ENCODE assay signal across 18 mouse cellular contexts in the genomic region with DNA sequence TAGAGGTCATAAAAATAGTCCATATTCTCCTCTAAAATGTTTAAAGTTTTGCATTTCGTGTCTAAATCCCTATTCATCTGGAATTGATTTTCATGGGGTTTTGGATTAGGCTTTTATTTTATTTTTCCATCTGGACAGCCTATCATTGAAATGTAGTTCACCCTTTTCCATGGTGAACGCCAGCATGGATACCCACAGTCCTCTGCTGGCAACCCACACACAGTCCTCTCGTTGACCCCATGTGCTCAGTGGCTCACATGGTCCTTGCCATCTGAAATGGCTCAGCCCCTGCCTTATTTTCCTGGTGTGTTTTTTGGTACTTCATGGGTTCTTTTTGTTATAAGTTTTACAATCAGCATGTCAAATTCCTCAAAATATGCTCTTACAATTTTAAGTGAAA.
DNase-seq lines count a peak whose midpoint lies in the region; ATAC-seq and TF ChIP-seq lines count a peak whose summit lies in the region.
"Had no signal": no experiment of that assay in that cellular context is flagged by ENCODE, and none has a peak within 500 bp of the region (broad histone marks: within the 10 kb centered on the region; RNA-seq: fewer than 3 reads in every experiment).

No protein-coding gene starts in this region.

- no peak for TF ChIP-seq POLR2A in limb, embryonic 14.5 days (IDR thresholded peaks at IDR 0.05; ENCODE audit: borderline replicate concordance, extremely low read depth, insufficient read depth, insufficient read length)
- no peak for TF ChIP-seq POLR2A in thymus, adult 2 months (IDR thresholded peaks at IDR 0.05; ENCODE audit: control insufficient read depth, extremely low read depth, insufficient read depth, low read length, poor library complexity)

- peaks cover 21% of the 10 kb centered on the region for H3K4me1 ChIP-seq in limb, embryonic 13.5 days
- peaks cover 8% of the 10 kb centered on the region for H3K4me1 ChIP-seq in limb, embryonic 10.5 days
- peaks cover 16% of the 10 kb centered on the region for H3K4me1 ChIP-seq in limb, embryonic 14.5 days (ENCODE audit: control insufficient read depth, insufficient read depth, low read length)
- no peaks in the 10 kb centered on the region for H3K4me1 ChIP-seq in thymus, adult 2 months (replicated peaks; ENCODE audit: control insufficient read depth, insufficient read depth, low read length)
- H3K4me1 ChIP-seq: forebrain, embryonic 15.5 days had no signal

- TF ChIP-seq CTCF in thymus, adult 2 months (IDR thresholded peaks at IDR 0.05; ENCODE audit: borderline replicate concordance, control insufficient read depth, extremely low read depth, insufficient read depth, low read length, poor library complexity) = no peak

- no peak overlapping the region for H3K4me2 ChIP-seq in limb, embryonic 13.5 days (replicated peaks)
- no peak overlapping the region for H3K4me2 ChIP-seq in limb, embryonic 14.5 days (replicated peaks; ENCODE audit: low read depth, low read length, severe bottlenecking)
- H3K4me2 ChIP-seq: embryonic facial prominence, embryonic 13.5 days; forebrain, embryonic 13.5 days; forebrain, embryonic 15.5 days had no signal

- WGBS in limb, embryonic 13.5 days = 31% methylated on average over 3 of the region's 3 CpGs
- 80% methylated on average over 3 of the region's 3 CpGs for WGBS in limb, embryonic 10.5 days
- 34% methylated on average over 3 of the region's 3 CpGs for WGBS in limb, embryonic 14.5 days
- WGBS in thymus, adult 2 months = 86% methylated on average over 3 of the region's 3 CpGs

- H3K27ac ChIP-seq in limb, embryonic 13.5 days = no peak overlapping the region
- no peak overlapping the region for H3K27ac ChIP-seq in limb, embryonic 10.5 days
- no peak overlapping the region for H3K27ac ChIP-seq in limb, embryonic 14.5 days (replicated peaks; ENCODE audit: low read depth, low read length)
- H3K27ac ChIP-seq in thymus, adult 2 months (ENCODE audit: control insufficient read depth, insufficient read depth, low read length) = no peak overlapping the region
- H3K27ac ChIP-seq: embryonic facial prominence, embryonic 13.5 days; forebrain, embryonic 13.5 days; forebrain, embryonic 15.5 days had no signal

- H3K36me3 ChIP-seq in limb, embryonic 13.5 days = no peaks in the 10 kb centered on the region
- no peaks in the 10 kb centered on the region for H3K36me3 ChIP-seq in limb, embryonic 10.5 days
- H3K36me3 ChIP-seq in limb, embryonic 14.5 days (ENCODE audit: control insufficient read depth, insufficient read depth, low read length) = no peaks in the 10 kb centered on the region
- H3K36me3 ChIP-seq in thymus, adult 2 months (ENCODE audit: control insufficient read depth, insufficient read depth, low read length) = no peaks in the 10 kb centered on the region
- H3K36me3 ChIP-seq: embryonic facial prominence, embryonic 13.5 days; forebrain, embryonic 15.5 days had no signal

- H3K9me3 ChIP-seq in limb, embryonic 13.5 days = no peaks in the 10 kb centered on the region
- no peaks in the 10 kb centered on the region for H3K9me3 ChIP-seq in limb, embryonic 10.5 days (replicated peaks)
- no peaks in the 10 kb centered on the region for H3K9me3 ChIP-seq in limb, embryonic 14.5 days (ENCODE audit: control insufficient read depth, low read length)
- H3K9me3 ChIP-seq: embryonic facial prominence, embryonic 13.5 days; forebrain, embryonic 13.5 days; forebrain, embryonic 15.5 days had no signal

- H3K9ac ChIP-seq in limb, embryonic 13.5 days = no peak overlapping the region
- no peak overlapping the region for H3K9ac ChIP-seq in limb, embryonic 14.5 days (ENCODE audit: low read depth, low read length, severe bottlenecking)
- H3K9ac ChIP-seq: embryonic facial prominence, embryonic 13.5 days; forebrain, embryonic 13.5 days; forebrain, embryonic 15.5 days; forebrain, postnatal 0 days had no signal

- DNase-seq in limb, embryonic 10.5 days (ENCODE audit: low spot score) = no peak
- DNase-seq in limb, embryonic 14.5 days (ENCODE audit: low spot score) = peak; percentile 56
- peak; percentile 6 for DNase-seq in skeletal muscle tissue, adult 2 months (ENCODE audit: low read depth, low spot score)
- DNase-seq in adipocyte (ENCODE audit: low spot score) = no peak
- no peak for DNase-seq in thymus, adult 2 months
- DNase-seq: adrenal gland, adult 8-10 months; adrenal gland, postnatal 14 days; adrenal gland, postnatal 36 days; cerebellum, adult 11-12 months; cerebellum, adult 2 months; cerebellum, adult 9-10 months; cerebellum, postnatal 10 days; cerebellum, postnatal 25 days; forebrain, postnatal 0 days had no signal

- no peak overlapping the region for H3K4me3 ChIP-seq in limb, embryonic 13.5 days
- H3K4me3 ChIP-seq in limb, embryonic 10.5 days = no peak overlapping the region
- H3K4me3 ChIP-seq in limb, embryonic 14.5 days (replicated peaks; ENCODE audit: low read length) = no peak overlapping the region
- no peak overlapping the region for H3K4me3 ChIP-seq in thymus, adult 2 months (ENCODE audit: control insufficient read depth, insufficient read depth, low read length)
- H3K4me3 ChIP-seq: embryonic facial prominence, embryonic 13.5 days; forebrain, embryonic 13.5 days; forebrain, embryonic 15.5 days had no signal

- H3K27me3 ChIP-seq in limb, embryonic 13.5 days = no peaks in the 10 kb centered on the region
- no peaks in the 10 kb centered on the region for H3K27me3 ChIP-seq in limb, embryonic 10.5 days (ENCODE audit: low read depth, poor library complexity, severe bottlenecking)
- no peaks in the 10 kb centered on the region for H3K27me3 ChIP-seq in limb, embryonic 14.5 days (ENCODE audit: control insufficient read depth, insufficient read depth, low read length)
- H3K27me3 ChIP-seq in thymus, adult 2 months (ENCODE audit: control insufficient read depth, insufficient read depth, low read length) = no peaks in the 10 kb centered on the region
- H3K27me3 ChIP-seq: forebrain, embryonic 13.5 days; forebrain, embryonic 15.5 days had no signal

- ATAC-seq in limb, embryonic 13.5 days (ENCODE audit: low FRiP score, low read depth) = peak; percentile 64; the same call in 1 of the 2 replicates
- 0 out of 2 replicates have a peak, but pooled peaks have one; percentile 55 for ATAC-seq in limb, embryonic 14.5 days (ENCODE audit: low FRiP score, low read depth)
- ATAC-seq: forebrain, embryonic 13.5 days; forebrain, embryonic 15.5 days; forebrain, postnatal 0 days had no signal

Comparison
In these comparisons a context has a peak if more than half of its experiments do, and no peak if none do; other contexts are left out.
1. DNase-seq: peak in limb, embryonic 14.5 days (single experiment) and skeletal muscle tissue, adult 2 months (single experiment); none in limb, embryonic 10.5 days (single experiment), adipocyte (single experiment) and thymus, adult 2 months (single experiment).